Mouse (Mus musculus) CD4-positive, CD25-positive, alpha-beta regulatory T cell, adult 9 weeks (primary cell): ENCODE measurements around the gene Ninl. TPM values are rescaled to one million over a fixed set of nuclear protein-coding genes. Genes with fewer than 3 reads are reported as not detected.

Experiments used
- polyA plus RNA-seq: library from polyadenylated mRNA; unstranded; fragments of 100-300 nt; shearing (Covaris generic); gene quantifications from one replicate; pipeline ENCODE4 v1.2.1, GENCODE M21; 2017

Ninl gene
- polyA plus RNA-seq: 0.60 TPM

DNA sequence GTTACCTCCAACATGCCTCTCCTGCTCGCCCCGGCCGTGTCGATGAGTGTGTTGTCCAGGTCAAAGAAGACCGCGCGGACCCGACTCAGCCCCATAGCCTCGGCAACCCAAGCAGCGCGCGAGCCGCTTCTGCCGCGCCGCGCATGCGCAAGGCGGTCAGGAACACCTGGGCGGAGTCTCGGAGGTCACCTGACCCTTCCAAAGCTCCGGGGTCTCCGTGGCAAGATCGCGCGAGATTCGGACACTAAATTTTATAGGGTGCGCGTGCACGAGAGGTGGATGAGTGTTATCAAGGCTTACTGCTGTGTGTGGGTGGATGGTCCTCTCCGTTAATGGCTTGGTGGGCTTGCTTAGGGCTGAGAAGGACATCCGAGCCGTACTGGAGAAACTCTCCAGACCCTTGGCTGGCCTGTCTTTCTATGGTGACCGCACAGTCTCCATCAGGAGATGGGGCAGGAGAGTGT lies at the start of gene Ninl, which contains the start of gene Nanp:
Gene Ninl (minus strand): TSS at position 151 of the 464 bp plus-strand sequence.
Gene Nanp (minus strand): TSS at position 167 of the 464 bp plus-strand sequence.

DNA sequence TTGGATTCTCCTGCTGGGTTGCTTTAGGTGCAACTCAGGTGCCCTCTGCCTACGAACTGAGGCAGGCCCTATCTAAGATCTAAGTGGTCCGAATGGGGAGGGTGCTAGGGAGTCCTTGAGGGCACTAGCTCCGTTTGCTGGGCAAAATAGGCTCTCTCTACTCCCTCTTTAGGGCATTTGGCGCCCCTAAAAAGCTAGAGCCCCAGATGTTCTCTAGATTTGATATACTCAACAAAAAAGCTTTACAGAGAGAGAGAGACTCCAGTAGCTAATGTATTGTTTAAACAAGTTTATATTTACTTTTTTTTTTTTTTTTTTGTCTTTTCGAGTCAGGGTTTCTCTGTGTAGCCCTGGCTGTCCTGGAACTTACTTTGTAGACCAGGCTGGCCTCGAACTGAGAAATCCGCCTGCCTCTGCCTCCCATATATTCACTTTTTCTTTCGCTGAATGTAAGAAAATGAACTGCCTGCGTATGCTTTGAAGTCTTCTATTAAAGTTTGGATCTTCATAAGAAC lies 134.2 kb downstream of the Ninl start, which contains the start of gene Gins1:
Gene Gins1 (plus strand): TSS at position 465 of the 515 bp plus-strand sequence.

DNA sequence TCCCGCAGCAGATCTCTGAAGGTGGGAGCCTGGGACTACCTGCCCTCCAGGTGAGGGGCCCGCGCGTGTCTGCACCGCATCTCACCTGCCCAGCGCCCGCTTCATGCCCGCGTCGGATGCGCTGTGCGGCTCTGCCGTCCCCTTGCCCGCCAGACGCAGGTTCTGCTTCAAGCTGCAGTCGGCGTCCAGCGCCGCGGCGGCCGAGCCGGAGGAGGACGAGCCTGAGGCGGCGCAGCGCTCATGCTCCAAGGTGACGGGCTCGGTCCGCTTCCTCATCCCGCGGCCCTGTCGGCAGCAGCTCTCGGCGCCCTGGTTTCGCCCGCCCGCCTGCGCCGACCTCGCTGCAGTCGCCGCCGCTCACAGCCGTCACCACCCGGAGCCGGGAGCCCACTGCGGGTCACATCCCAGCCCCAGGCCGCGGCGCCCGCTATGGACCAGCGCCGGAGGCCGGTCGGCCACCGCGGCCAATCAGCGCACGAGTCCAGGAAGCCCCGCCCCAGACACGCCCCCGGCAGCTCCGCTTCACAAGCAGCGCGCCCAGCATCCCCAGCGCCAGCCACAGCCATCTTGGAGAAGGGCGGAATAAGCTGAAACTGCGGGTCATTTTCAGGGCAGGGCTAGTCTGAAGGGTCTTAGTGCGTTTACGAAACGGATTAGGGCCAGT lies 134.8 kb downstream of the Ninl start, which contains the start of gene Abhd12:
Gene Abhd12 (minus strand): TSS at position 470 of the 664 bp plus-strand sequence.

Other genes with a start within 250 kb of the Ninl start
- 10.8 TPM for gene Abhd12, start 134.6 kb downstream of the Ninl start, polyA plus RNA-seq
- 5.0 TPM for gene Gins1, start 134.0 kb downstream of the Ninl start, polyA plus RNA-seq
- gene Nanp, start within 50 bp of the Ninl start, polyA plus RNA-seq: 33.5 TPM
- not detected for gene Gm14151, start 53.0 kb upstream of the Ninl start, polyA plus RNA-seq
- gene Gm14147, start 58.9 kb upstream of the Ninl start, polyA plus RNA-seq: 0.14 TPM